Mouse (Mus musculus): ENCODE measurements around the gene 1700003F12Rik.

DNA sequence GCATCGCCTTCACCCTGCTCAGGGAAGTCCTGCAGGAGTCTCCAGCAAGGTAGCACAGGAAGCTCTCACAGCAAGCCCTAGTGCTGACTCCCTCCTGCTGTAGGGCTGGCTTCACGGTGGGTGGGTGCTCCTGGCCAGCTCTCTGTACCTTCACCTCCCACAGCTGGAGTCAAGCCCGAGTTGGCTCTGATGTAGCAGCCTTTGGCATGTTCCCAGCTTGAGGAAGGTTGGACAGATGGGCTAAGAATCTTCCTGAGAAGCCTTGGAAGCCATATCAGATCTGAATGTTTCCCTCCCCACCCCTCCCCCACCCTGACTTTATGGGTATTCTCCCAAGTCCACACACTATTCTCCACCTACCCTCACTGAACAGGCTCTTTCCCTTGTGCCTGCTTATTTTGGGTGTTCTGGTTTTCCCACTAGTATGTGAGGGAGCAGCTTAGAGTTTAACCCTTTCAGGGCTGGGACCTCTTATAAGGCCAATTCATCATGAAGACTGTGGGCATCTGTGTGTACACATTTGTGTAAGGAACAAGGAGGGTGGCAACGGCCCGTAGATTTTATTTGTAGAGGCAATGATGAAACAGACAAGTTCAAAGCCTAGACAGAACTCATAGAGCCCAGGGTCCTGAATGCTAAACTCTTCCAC is 10.4 kb downstream of the 1700003F12Rik start:
- no peak for TF ChIP-seq POLR2A (IDR thresholded peaks at IDR 0.05; ENCODE audit: low read depth, low read length)
- TF ChIP-seq CTCF (conservative IDR thresholded peaks at IDR 0.05; ENCODE audit: insufficient read depth, insufficient read length, low read depth, low read length), result no peak
